Mouse (Mus musculus) liver, postnatal 0 days (tissue): ENCODE results near the gene Cox7c. TPM values are rescaled to one million over a fixed set of nuclear protein-coding genes. Genes with fewer than 3 reads are reported as not detected.
"Not testable (repeated sequence)": the region's sequence is repeated elsewhere in the genome, so short reads cannot be mapped to it uniquely, and the experiment has no call there.

Source experiments
- ATAC-seq: fragments of 200-750 bp; cut with Nextera tagmentation; 2 replicates; pipeline ENCODE4 v1.8.0; 2017; ENCODE audit warnings: mild to moderate bottlenecking, moderate library complexity
- DNase-seq: peaks from one replicate; pipeline ENCODE4 v3.0.0-alpha.2; 2016
- H3K27ac ChIP-seq: fragments of 300-500 bp; sonication (generic); 2 replicates; pipeline ENCODE4 v1.5.1; 2014; ENCODE audit warnings: antibody characterized with exemption, moderate library complexity, mild to moderate bottlenecking, low read depth
- H3K27me3 ChIP-seq: fragments of 300-500 bp; sonication (generic); 2 replicates; pipeline ENCODE4 v1.6.1; 2014; ENCODE audit warnings: low read length, control low read depth, mixed read lengths; ENCODE audit not compliant: insufficient read depth
- H3K36me3 ChIP-seq: fragments of 300-500 bp; sonication (generic); replicated peaks from 2 replicates; pipeline ENCODE4 v1.6.1; 2014; ENCODE audit warnings: mild to moderate bottlenecking, control low read depth, low read length, moderate library complexity, mixed read lengths; ENCODE audit not compliant: insufficient read depth
- H3K4me1 ChIP-seq: fragments of 300-500 bp; sonication (generic); 2 replicates; pipeline ENCODE4 v1.6.1; 2014; ENCODE audit warnings: antibody characterized with exemption, mild to moderate bottlenecking, control low read depth; ENCODE audit not compliant: insufficient read depth
- H3K4me2 ChIP-seq: fragments of 300-500 bp; sonication (generic); 2 replicates; pipeline ENCODE4 v1.6.1; 2014; ENCODE audit warnings: low read depth, mild to moderate bottlenecking, low read length, moderate library complexity, mixed read lengths
- H3K4me3 ChIP-seq: fragments of 300-500 bp; sonication (generic); 2 replicates; pipeline ENCODE4 v1.5.1; 2014; ENCODE audit warnings: low read depth, low read length
- H3K9ac ChIP-seq: fragments of 300-500 bp; sonication (generic); replicated peaks from 2 replicates; pipeline ENCODE4 v1.6.1; 2014; ENCODE audit warnings: mild to moderate bottlenecking, moderate library complexity
- H3K9me3 ChIP-seq: fragments of 300-500 bp; sonication (generic); 2 replicates; pipeline ENCODE4 v1.6.1; 2016; ENCODE audit warnings: mild to moderate bottlenecking, control low read depth, low read length, mixed read lengths
- CTCF ChIP-seq: sonication (generic); IDR thresholded peaks from 2 replicates; pipeline ENCODE4 v1.5.1; 2016; ENCODE audit warnings: antibody characterized with exemption, low read depth
- EP300 ChIP-seq: IDR thresholded peaks from 2 replicates; pipeline ENCODE4 v1.6.1; 2016; ENCODE audit warnings: antibody characterized with exemption, low read depth, mild to moderate bottlenecking
- WGBS: fragments of 180-500 bp; shearing (Covaris S2); extraction: QIAGEN DNeasy Blood & Tissue Kit; methylation state at CpG from one replicate; pipeline ENCODE4 v1.1.7; 2014; ENCODE audit not compliant: insufficient replicate concordance; 5-methylcytosine and 5-hydroxymethylcytosine counted together
- polyA plus RNA-seq: library from polyadenylated mRNA; unstranded; fragments of >200 nt; fragmentation: Nextera tagmentation; extraction: Ambion mirVana; gene quantifications from 2 replicates; pipeline ENCODE4 v1.2.1, GENCODE M21; 2015

The Cox7c gene
- 910 and 947 TPM in 2 replicates for polyA plus RNA-seq

DNA sequence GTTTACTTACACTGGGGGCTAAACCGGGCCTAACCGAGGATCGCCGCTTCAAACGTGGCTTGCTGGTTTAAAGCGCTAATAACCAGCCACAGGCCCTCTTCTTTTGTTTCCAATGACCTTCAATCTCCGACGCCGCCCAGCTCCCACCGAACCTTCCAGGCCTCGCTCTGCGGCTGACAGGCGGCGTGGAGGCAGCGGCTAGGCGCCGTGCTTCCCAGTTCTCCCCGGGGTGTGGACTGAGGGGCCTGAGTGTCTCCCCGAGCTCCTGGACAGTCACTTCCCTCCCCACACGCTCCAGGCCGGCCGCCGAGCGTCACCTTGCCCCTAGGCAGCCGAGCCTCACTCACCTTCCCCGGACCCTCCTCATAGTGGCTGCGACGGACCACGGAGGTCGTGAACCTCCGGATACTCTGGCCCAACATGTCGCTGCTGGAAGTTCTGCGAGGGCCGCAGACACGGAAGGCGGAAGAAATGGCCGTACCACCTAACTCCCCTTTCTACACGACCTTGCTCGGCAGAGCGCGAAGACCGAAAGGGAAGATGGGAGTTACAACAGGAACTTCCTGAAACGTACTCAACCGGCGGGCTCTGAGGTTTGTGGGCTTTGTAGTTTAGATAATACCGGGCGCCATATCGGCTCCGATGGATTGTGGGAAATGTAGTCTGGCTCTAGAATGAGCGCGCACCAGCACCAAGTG is at the start of gene Cox7c:
Cox7c (minus strand) TSS at position 651 of the 698 bp plus-strand sequence.
- Histone ChIP-seq H3K27ac (peak within 1 kb of the TSS; percentile 95), H3K4me2 (peak within 1 kb of the TSS; percentile 72), H3K9ac (peak within 1 kb of the TSS; percentile 95), H3K9me3 (no peaks in the 10 kb centered on the region), H3K27me3 (no peaks in the 10 kb centered on the region), H3K36me3 (peaks cover 16% of the 10 kb centered on the region), H3K4me3 (peak within 1 kb of the TSS; percentile 92), H3K4me1 (no peaks in the 10 kb centered on the region)
- TF ChIP-seq CTCF (no peak), EP300 (no peak)
- ATAC-seq (peak; percentile 99), DNase-seq (peak; percentile 83)
- under 1% methylated on average over 47 of the region's 51 CpGs for WGBS

DNA sequence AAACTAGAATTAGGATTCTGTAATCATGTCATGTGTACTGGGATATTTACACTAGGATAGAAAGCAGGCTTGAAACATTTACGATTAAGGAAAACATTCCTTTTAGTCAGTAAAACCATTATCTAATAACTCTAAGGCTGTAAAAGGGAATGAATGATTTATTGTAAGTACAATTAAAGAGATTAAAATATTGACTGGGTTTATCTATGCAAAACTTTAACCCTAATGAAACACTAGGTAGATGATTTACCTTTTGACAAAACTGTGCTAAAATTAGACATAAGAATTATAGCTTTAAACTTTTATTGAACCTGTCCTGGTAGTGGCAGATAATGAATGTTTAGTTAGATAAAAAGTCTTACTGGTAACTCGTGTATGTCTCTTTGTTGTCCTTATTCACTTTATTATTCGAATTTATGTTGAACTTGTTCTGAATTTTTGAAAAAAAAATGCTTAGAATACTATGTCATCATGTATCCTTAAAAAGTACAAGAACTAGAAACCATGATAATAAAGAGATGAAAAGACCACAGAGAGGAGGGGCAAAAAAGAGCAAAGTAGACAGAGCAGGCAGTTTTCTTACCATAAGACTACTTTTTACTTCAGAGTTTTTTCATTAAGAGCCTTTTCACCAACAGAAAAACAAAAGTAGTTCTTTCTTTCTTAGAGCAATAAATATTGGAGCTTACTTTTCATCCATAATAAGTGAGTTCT is 21.5 kb upstream of the Cox7c start:
- Histone ChIP-seq H3K9ac (no peak overlapping the region), H3K9me3 (no peaks in the 10 kb centered on the region), H3K27me3 (no peaks in the 10 kb centered on the region), H3K27ac (no peak overlapping the region), H3K4me2 (no peak overlapping the region), H3K36me3 (no peaks in the 10 kb centered on the region), H3K4me1 (no peaks in the 10 kb centered on the region), H3K4me3 (no peak overlapping the region)
- TF ChIP-seq CTCF, result no peak
- no peak for TF ChIP-seq EP300
- no peak for DNase-seq
- 49% methylated on average over 3 of the region's 3 CpGs for WGBS
- ATAC-seq, result no peak

DNA sequence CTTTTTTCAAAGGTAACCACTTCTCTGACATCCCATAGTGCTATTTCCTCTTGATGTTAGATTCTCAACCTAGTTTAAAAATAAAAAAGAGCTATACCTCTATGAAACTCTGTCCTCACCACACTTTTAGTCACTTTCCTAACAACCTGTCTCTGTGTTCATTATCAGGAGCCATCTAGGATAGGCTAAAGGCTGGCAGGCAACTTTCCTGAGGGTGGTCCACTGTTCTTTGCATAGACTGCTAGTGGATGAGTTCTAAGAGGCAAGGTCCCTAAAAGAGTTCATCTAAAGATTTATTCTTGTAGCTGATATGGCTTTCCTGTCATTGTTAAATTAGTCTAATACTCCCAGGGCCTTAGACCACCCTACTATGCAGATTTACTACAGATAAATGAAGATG is 20.8 kb upstream of the Cox7c start:
- H3K9ac ChIP-seq, result no peak overlapping the region
- ATAC-seq (no peak), DNase-seq (no peak)
- H3K27me3 ChIP-seq, result no peaks in the 10 kb centered on the region
- H3K4me3 ChIP-seq, result no peak overlapping the region
- H3K36me3 ChIP-seq, result no peaks in the 10 kb centered on the region
- H3K4me2 ChIP-seq, result no peak overlapping the region
- H3K4me1 ChIP-seq, result no peaks in the 10 kb centered on the region
- no peak overlapping the region for H3K27ac ChIP-seq
- TF ChIP-seq EP300 (no peak), CTCF (no peak)
- no peaks in the 10 kb centered on the region for H3K9me3 ChIP-seq

- not testable (repeated sequence) for DNase-seq, H3K4me2 ChIP-seq, H3K9ac ChIP-seq, H3K9me3 ChIP-seq, H3K27ac ChIP-seq, H3K36me3 ChIP-seq, H3K4me3 ChIP-seq, ATAC-seq, H3K4me1 ChIP-seq, H3K27me3 ChIP-seq
- 18% methylated on average over 8 of the region's 8 CpGs for WGBS
Observed at GRCm38 (mm10) chr13:86054091-86054490, 7.4 kb upstream of the Cox7c start.

DNA sequence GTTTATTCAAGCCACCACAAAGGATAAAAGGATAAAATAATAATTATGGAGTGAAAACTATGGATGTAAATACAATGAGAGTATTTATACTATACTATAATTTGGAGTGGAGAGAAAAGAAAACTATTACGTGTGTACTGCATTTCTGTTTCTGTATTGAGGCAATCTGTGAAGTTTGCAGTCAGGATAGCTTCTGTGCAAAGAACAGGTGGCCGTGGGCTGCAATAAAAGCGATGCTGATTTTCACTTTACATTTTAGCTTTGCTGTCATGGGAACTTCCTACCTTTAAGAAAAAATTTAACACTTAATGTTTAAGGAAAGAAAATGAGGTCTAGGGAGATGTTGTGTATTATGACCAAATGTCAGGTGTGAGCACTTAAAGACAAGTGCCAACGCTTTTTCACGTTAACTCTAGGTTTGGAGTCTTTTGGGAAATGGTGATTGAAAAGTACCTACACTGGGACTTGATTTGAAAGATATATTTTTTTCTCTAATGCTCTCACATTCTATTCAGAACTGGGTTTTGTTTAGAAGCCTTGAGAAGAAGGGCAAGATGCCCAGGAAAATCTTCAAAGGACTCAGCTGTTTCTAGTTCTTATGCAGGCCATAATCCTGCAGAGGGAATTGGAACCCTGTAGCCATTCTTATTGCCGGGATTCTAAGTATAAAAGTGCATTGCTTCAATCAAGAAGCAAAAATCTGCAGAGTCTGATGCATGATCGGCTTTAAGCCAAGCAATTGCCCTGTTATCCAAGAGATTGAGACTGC is 41.6 kb downstream of the Cox7c start:
- H3K4me1 ChIP-seq, result no peaks in the 10 kb centered on the region
- H3K4me2 ChIP-seq, result no peak overlapping the region
- no peak overlapping the region for H3K4me3 ChIP-seq
- DNase-seq (no peak), ATAC-seq (no peak)
- TF ChIP-seq EP300, result no peak
- TF ChIP-seq CTCF, result no peak
- 76% methylated on average over 7 of the region's 7 CpGs for WGBS
- H3K27ac ChIP-seq, result no peak overlapping the region
- no peak overlapping the region for H3K9ac ChIP-seq
- H3K27me3 ChIP-seq, result no peaks in the 10 kb centered on the region
- no peaks in the 10 kb centered on the region for H3K9me3 ChIP-seq
- H3K36me3 ChIP-seq, result no peaks in the 10 kb centered on the region
